Mouse (Mus musculus): ENCODE data around the gene Mrgpre.

Mrgpre gene

GRCm38 (mm10) chr7:143740653-143741052, 43.6 kb downstream of the Mrgpre start:
- CTCF ChIA-PET: no interaction called here

- CTCF ChIA-PET: interaction anchor here (0.7 kb wide), 1 partner anchor 33 kb away, joined by 7 read pairs; no protein-coding TSS in a partner anchor
Measured at GRCm38 (mm10) chr7:143739511-143740461, 44.5 kb downstream of the Mrgpre start.

- CTCF ChIA-PET: interaction anchor here (0.9 kb wide), 1 partner anchor 138 kb away, joined by 3 read pairs; no protein-coding TSS in a partner anchor
Measured at GRCm38 (mm10) chr7:143738601-143739006, 45.7 kb downstream of the Mrgpre start.

- CTCF ChIA-PET: interaction anchor here (0.9 kb wide), 1 partner anchor 137 kb away, joined by 3 read pairs; no protein-coding TSS in a partner anchor
Measured at GRCm38 (mm10) chr7:143738194-143738593, 46.1 kb downstream of the Mrgpre start.

- CTCF ChIA-PET: no interaction called here
Measured at GRCm38 (mm10) chr7:143733746-143734145, 50.6 kb downstream of the Mrgpre start.

- CTCF ChIA-PET: interaction anchor here (0.6 kb wide), 1 partner anchor 10 kb away, joined by 3 read pairs; no protein-coding TSS in a partner anchor
Measured at GRCm38 (mm10) chr7:143729886-143730285, 54.4 kb downstream of the Mrgpre start.
